Mouse (Mus musculus): ENCODE measurements at regions not wholly inside any gene's neighbourhood (a gene's known extent, or its start where the extent isn't known, plus 50 kb on each side); places are given as distances from the start of the nearest gene placed in this dataset.
"Not testable (repeated sequence)": the region's sequence is repeated elsewhere in the genome, so short reads cannot be mapped to it uniquely, and the experiment has no call there.

- not testable (repeated sequence) for TF ChIP-seq CTCF (IDR thresholded peaks at IDR 0.05; ENCODE audit: low read depth, low read length); POLR2A (IDR thresholded peaks at IDR 0.05; ENCODE audit: insufficient read depth, low read length)
Measured at GRCm38 (mm10) chr3:96374343-96374624, 77.8 kb downstream of the BC107364 start.
